Mouse (Mus musculus): ENCODE data around the gene Fam193a. TPM values are rescaled to one million over a fixed set of nuclear protein-coding genes. Genes with fewer than 3 reads are reported as not detected.

Fam193a gene
- polyA plus RNA-seq, 1 experiment: 13.3 TPM

DNA sequence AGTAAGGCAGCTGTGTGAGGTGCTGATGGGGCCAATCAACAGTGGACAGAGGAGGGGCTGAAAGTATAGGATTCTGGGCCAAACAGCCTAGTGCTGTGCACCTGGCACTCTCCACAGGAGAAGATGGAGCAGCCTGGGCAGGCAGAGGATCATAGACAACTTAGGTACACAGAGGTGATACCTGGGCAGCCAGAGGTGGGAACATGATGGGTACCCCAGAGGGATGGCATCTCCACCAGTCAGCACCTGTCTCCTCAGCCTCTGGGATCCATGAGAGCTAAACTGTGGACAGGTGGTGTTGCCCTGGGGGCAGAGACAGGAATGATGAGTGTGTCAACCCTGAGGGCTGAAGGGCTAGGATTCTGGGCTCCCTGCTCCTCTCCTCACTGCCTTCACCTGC, 154.8 kb downstream of the Fam193a start:
- Histone ChIP-seq H3K9me3 (no peaks in the 10 kb centered on the region), H3K36me3 (replicated peaks; ENCODE audit: low read length) (peaks cover 16% of the 10 kb centered on the region), H3K4me3 (replicated peaks) (no peak overlapping the region), H3K27me3 (replicated peaks) (no peaks in the 10 kb centered on the region), H3K4me1 (peaks cover 77% of the 10 kb centered on the region)
- TF ChIP-seq FLI1 (IDR thresholded peaks at IDR 0.05; ENCODE audit: low read length) (no peak), GATA1 (IDR thresholded peaks at IDR 0.05; ENCODE audit: borderline replicate concordance, low read length) (no peak)

DNA sequence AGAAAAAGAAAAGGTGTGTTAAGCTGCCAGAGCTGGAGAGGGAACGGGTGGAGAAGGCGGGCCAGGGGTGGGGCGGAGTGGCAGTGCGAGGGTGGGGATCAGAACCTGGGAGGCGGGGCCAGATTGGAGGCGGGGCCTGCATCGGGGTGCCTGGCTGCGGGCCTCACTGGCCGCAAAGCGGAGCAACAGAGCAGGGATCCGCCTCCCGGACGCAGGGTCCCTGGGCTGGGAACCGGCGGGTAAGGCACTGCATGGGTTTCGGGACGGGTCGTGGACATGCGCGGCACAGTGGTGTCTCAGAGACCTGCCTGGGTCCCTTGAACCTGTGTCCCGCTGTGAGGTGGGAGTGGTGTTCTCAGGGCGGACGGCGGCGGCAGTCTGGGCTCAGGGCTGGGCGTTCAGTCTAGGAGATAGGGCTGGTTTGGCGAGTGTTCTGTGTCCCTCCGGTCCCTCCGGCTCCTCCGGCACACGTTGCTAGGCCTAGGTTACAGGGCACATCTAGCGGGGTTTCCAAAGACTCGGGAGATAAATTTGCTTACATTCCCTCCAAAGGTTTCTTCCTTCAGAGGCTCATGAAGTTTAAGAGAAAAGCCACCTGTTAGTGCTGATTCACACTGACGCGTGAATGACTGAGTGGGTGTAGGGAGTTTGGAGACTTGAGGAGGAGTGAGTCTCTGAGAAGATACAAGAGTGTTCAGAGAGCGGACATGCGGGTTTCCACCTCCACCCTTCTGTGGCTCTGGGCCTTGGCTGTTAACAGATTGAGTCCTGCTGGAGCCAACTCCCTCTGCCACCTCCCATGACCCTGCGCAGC, 156.1 kb downstream of the Fam193a start, which contains the start of gene Sh3bp2:
TSS of gene Sh3bp2 (plus strand) at position 176 of the 814 bp plus-strand sequence.
- H3K27me3 ChIP-seq (replicated peaks): no peaks in the 10 kb centered on the region
- peaks cover 26% of the 10 kb centered on the region for H3K36me3 ChIP-seq (replicated peaks; ENCODE audit: low read length)
- H3K4me3 ChIP-seq (replicated peaks): peak within 1 kb of the TSS; percentile 97
- no peaks in the 10 kb centered on the region for H3K9me3 ChIP-seq
- H3K4me1 ChIP-seq: peaks cover 77% of the 10 kb centered on the region
- TF ChIP-seq GATA1 (IDR thresholded peaks at IDR 0.05; ENCODE audit: borderline replicate concordance, low read length): no peak
- no peak for TF ChIP-seq FLI1 (IDR thresholded peaks at IDR 0.05; ENCODE audit: low read length)

DNA sequence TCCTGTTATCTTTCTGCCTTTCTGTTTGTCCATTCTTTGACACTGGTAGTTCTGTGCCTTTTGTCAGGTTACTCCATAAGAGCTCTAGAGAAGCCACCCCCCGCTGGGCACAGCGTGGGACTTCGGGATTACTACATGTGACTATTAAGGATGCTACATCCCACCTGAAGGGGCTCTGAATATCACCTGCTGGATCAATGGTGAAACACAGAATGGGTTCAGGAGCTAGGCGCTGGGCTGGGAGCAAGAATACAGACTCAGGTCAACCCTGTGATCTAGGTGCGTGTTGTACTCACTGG, 156.7 kb downstream of the Fam193a start:
- Histone ChIP-seq H3K9me3 (no peaks in the 10 kb centered on the region), H3K4me3 (replicated peaks) (peak overlapping the region; percentile 97), H3K4me1 (peaks cover 77% of the 10 kb centered on the region), H3K27me3 (replicated peaks) (no peaks in the 10 kb centered on the region), H3K36me3 (replicated peaks; ENCODE audit: low read length) (peaks cover 27% of the 10 kb centered on the region)
- no peak for TF ChIP-seq GATA1 (IDR thresholded peaks at IDR 0.05; ENCODE audit: borderline replicate concordance, low read length)
- TF ChIP-seq FLI1 (IDR thresholded peaks at IDR 0.05; ENCODE audit: low read length): no peak

DNA sequence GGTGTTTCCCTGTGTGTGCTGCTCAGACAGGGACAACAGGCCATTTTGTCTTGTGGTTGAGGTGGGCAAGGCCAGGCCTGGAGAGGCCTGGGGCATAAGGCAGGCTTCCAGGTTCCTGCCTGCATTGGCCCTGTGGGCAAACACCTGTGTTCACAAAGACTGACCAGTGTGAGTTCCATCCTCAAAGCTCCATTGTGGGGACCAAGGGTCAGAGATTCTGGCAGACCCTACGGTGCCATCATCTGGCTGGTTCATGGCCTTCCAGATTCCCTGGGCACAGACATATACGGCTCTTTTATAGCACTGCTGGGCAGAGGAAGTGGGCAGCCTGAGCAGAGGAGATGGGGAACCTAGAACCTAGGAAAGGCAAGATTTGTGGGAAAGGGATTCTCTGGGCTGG, 157.6 kb downstream of the Fam193a start:
- peaks cover 78% of the 10 kb centered on the region for H3K4me1 ChIP-seq
- H3K36me3 ChIP-seq (replicated peaks; ENCODE audit: low read length): peaks cover 34% of the 10 kb centered on the region
- peak overlapping the region; percentile 97 for H3K4me3 ChIP-seq (replicated peaks)
- TF ChIP-seq FLI1 (IDR thresholded peaks at IDR 0.05; ENCODE audit: low read length): no peak
- TF ChIP-seq GATA1 (IDR thresholded peaks at IDR 0.05; ENCODE audit: borderline replicate concordance, low read length): no peak
- no peaks in the 10 kb centered on the region for H3K27me3 ChIP-seq (replicated peaks)
- no peaks in the 10 kb centered on the region for H3K9me3 ChIP-seq

DNA sequence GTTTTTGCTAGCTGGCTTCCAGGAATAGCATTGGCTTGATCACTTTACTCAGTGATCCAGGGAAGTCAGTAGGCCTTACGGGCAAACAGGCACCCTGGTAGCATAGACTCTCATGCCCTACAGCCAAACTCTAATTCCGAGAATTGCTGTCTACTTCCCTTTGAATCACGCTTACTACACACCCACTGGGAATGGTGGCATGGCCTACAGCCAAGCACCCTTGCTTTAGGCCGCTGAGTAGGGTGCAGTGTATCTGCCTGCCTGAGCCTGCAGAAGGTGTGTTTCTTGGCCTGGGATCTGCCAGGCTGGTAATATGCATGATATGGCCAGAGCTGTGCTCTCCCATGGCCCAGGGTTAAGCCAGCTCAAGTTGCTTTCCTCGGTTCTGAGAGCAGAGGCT, 159.0 kb downstream of the Fam193a start:
- peaks cover 46% of the 10 kb centered on the region for H3K36me3 ChIP-seq (replicated peaks; ENCODE audit: low read length)
- H3K27me3 ChIP-seq (replicated peaks): no peaks in the 10 kb centered on the region
- no peaks in the 10 kb centered on the region for H3K9me3 ChIP-seq
- peaks cover 86% of the 10 kb centered on the region for H3K4me1 ChIP-seq
- no peak for TF ChIP-seq GATA1 (IDR thresholded peaks at IDR 0.05; ENCODE audit: borderline replicate concordance, low read length)
- no peak for TF ChIP-seq FLI1 (IDR thresholded peaks at IDR 0.05; ENCODE audit: low read length)
- H3K4me3 ChIP-seq (replicated peaks): no peak overlapping the region

DNA sequence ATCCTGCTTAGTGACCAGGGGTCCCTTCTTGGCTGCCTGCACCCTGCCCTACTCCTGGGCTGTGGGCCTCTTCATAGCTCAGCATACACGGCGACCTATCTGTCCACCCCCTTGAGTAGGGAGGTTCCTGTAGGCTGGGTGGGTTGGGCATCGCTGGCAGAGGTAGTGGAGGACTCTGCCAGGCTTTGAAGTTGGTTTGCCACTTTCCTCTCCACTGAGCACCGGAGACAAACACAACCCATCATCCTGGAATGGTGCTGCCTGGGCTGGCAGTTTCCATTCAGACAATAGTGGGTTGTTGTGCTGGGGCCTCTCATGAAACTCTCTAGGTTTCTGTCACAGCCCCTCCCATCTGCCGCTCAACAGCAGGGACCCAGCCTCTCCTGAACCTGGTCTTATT, 160.4 kb downstream of the Fam193a start:
- H3K4me1 ChIP-seq: peaks cover 90% of the 10 kb centered on the region
- H3K36me3 ChIP-seq (replicated peaks; ENCODE audit: low read length): peaks cover 52% of the 10 kb centered on the region
- H3K4me3 ChIP-seq (replicated peaks): no peak overlapping the region
- H3K27me3 ChIP-seq (replicated peaks): no peaks in the 10 kb centered on the region
- no peaks in the 10 kb centered on the region for H3K9me3 ChIP-seq
- TF ChIP-seq FLI1 (IDR thresholded peaks at IDR 0.05; ENCODE audit: low read length): no peak
- TF ChIP-seq GATA1 (IDR thresholded peaks at IDR 0.05; ENCODE audit: borderline replicate concordance, low read length): no peak

DNA sequence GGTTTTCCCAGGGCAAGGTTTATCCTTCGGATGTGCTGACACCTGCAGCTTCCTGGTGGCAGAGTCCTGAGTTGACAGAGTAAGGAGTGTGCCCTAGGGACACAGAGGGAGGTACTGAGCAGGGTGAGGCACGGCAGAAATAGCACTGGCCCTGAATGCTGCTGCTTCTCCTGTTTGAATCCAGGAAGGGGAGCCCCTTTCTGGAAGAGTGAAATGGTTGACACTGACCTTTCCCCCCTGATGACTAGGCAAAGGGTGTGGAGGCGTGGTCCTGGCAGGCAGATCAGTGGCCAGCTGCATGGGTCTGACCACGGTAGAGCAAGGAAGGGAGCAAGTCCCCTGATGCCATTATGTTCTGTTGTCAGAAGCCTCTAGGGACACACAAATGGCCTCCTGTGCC, 161.0 kb downstream of the Fam193a start:
- peak overlapping the region; percentile 66 for H3K4me3 ChIP-seq (replicated peaks)
- H3K4me1 ChIP-seq: peaks cover 95% of the 10 kb centered on the region
- peaks cover 56% of the 10 kb centered on the region for H3K36me3 ChIP-seq (replicated peaks; ENCODE audit: low read length)
- no peaks in the 10 kb centered on the region for H3K27me3 ChIP-seq (replicated peaks)
- no peak for TF ChIP-seq FLI1 (IDR thresholded peaks at IDR 0.05; ENCODE audit: low read length)
- no peak for TF ChIP-seq GATA1 (IDR thresholded peaks at IDR 0.05; ENCODE audit: borderline replicate concordance, low read length)
- H3K9me3 ChIP-seq: no peaks in the 10 kb centered on the region

DNA sequence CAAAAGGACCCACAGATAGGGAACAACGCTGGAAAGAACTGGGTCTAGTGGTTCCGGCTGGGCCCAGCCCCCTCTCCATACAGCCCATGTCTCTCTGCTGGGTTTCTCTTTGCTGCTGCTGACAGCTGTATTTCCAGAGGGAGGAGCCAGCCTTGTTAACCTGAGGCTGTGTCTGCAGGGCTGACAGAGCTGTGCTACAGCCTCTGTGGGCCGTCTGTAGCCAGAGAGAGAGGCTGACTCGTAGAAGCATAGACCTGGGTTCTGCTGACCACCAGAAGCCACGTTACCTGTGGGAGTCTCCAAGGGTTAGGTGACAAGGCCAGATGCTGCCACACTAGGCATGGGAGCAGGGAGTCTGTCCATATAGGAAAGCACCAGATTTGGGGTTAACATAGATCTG, 163.3 kb downstream of the Fam193a start:
- H3K9me3 ChIP-seq: no peaks in the 10 kb centered on the region
- H3K4me1 ChIP-seq: peaks cover 98% of the 10 kb centered on the region
- H3K27me3 ChIP-seq (replicated peaks): no peaks in the 10 kb centered on the region
- peaks cover 64% of the 10 kb centered on the region for H3K36me3 ChIP-seq (replicated peaks; ENCODE audit: low read length)
- no peak overlapping the region for H3K4me3 ChIP-seq (replicated peaks)
- no peak for TF ChIP-seq FLI1 (IDR thresholded peaks at IDR 0.05; ENCODE audit: low read length)

DNA sequence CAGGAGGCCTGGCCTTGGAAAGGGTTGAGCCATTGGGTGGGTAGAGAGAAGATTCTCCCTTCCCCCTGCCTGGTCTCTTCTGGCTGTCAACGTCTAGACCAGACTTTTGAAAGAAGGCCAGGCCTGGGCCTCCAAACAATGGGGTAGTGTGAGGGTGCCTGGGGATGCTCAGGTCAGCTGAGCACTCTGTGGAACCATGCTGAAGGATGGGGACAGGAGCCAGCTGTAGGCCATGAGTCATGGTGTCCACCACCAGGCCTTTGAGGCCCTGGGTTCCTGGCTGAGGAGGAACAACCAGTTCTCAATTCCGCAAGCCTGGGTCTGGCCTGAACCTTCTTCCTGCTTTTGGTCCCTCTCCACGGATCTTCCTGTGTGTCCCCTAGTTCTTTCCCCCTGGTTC, 164.1 kb downstream of the Fam193a start:
- no peak overlapping the region for H3K4me3 ChIP-seq (replicated peaks)
- H3K9me3 ChIP-seq: no peaks in the 10 kb centered on the region
- no peak for TF ChIP-seq FLI1 (IDR thresholded peaks at IDR 0.05; ENCODE audit: low read length)
- no peak for TF ChIP-seq GATA1 (IDR thresholded peaks at IDR 0.05; ENCODE audit: borderline replicate concordance, low read length)

DNA sequence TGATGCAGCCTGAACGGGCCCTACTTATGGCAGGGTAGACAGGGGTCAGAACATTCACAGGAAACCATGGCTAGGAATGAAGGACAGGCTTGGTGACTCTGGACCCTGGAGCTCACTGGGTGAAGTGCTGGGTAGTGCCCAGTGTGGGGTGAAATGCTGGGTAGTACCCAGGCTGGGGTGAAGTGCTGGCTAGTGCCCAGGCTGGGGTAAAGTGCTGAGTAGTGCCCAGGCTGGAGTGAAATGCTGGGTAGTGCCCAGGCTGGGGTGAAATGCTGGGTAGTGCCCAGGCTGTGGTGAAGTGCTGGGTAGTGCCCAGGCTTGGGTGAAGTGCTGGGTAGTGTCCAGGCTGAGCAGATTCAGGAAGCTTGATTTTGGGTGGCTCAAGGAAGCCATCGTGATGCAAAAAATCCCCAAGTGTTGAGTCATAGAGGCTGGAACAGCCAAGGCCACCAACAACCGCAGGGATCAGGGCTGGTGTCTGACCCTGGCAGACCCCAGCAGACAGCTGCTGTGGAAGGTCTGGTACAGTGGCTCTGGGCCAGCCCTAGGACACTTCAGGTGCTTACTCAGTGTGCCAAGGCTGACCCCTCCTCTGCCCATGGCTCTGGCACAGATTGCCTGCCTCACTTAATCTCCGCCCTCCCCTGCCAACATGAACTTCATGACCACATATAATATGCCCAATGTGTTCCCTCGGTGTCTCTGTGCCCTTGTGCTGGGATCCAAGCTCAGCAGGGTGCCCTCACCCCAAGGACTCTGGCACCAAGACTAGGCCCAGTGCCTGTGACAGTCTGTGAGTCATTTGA, 165.2 kb downstream of the Fam193a start:
- Histone ChIP-seq H3K36me3 (replicated peaks; ENCODE audit: low read length) (peaks cover 53% of the 10 kb centered on the region), H3K4me1 (peaks cover 100% of the 10 kb centered on the region), H3K27me3 (replicated peaks) (no peaks in the 10 kb centered on the region), H3K9me3 (no peaks in the 10 kb centered on the region), H3K4me3 (replicated peaks) (peak overlapping the region; percentile 76)
- TF ChIP-seq GATA1 (IDR thresholded peaks at IDR 0.05; ENCODE audit: borderline replicate concordance, low read length): no peak
- no peak for TF ChIP-seq FLI1 (IDR thresholded peaks at IDR 0.05; ENCODE audit: low read length)

More for the DNA sequence above, 164.1 kb downstream of the Fam193a start:
- no peaks in the 10 kb centered on the region for H3K27me3 ChIP-seq (replicated peaks)
- H3K36me3 ChIP-seq (replicated peaks; ENCODE audit: low read length): peaks cover 56% of the 10 kb centered on the region
- peaks cover 98% of the 10 kb centered on the region for H3K4me1 ChIP-seq

Data from megakaryocyte, embryonic 14.5 days (primary cell).